Mouse (Mus musculus) testis, adult 2 months (tissue): ENCODE data around the gene Vps25. TPM values are rescaled to one million over a fixed set of nuclear protein-coding genes. Genes with fewer than 3 reads are reported as not detected.

Experiments
- H3K27ac ChIP-seq: fragments of 200-500 bp; 2 replicates; pipeline ENCODE4 v1.5.1; 2012; ENCODE audit warnings: low read depth, low read length; ENCODE audit not compliant: control insufficient read depth, insufficient read depth
- H3K27me3 ChIP-seq: fragments of 200-500 bp; 2 replicates; pipeline ENCODE4 v1.6.1; 2012; ENCODE audit warnings: mild to moderate bottlenecking, low read length, moderate library complexity; ENCODE audit not compliant: control insufficient read depth, insufficient read depth
- H3K36me3 ChIP-seq: fragments of 200-500 bp; 2 replicates; pipeline ENCODE4 v1.6.1; 2012; ENCODE audit warnings: mild to moderate bottlenecking, low read length; ENCODE audit not compliant: control insufficient read depth, insufficient read depth
- H3K4me1 ChIP-seq: fragments of 200-500 bp; 2 replicates; pipeline ENCODE4 v1.6.1; 2012; ENCODE audit warnings: low read length; ENCODE audit not compliant: control insufficient read depth, insufficient read depth
- H3K4me3 ChIP-seq: fragments of 200-500 bp; 2 replicates; pipeline ENCODE4 v1.5.1; 2012; ENCODE audit warnings: low read depth, mild to moderate bottlenecking, low read length, moderate library complexity, mixed read lengths; ENCODE audit not compliant: control insufficient read depth
- CTCF ChIP-seq: fragments of 200-500 bp; IDR thresholded peaks from 2 replicates; pipeline ENCODE4 v1.5.1; 2012; ENCODE audit warnings: low read depth, mild to moderate bottlenecking, inconsistent platforms, low read length, moderate library complexity; ENCODE audit not compliant: control insufficient read depth, insufficient read depth, insufficient replicate concordance
- POLR2A ChIP-seq: fragments of 200-500 bp; IDR thresholded peaks from 2 replicates; pipeline ENCODE4 v1.6.1; 2012; ENCODE audit warnings: low read depth, mild to moderate bottlenecking, inconsistent platforms, low read length, moderate library complexity; ENCODE audit not compliant: control insufficient read depth
- polyA plus RNA-seq: library from polyadenylated mRNA; depleted of rRNA; stranded (reverse); fragments of >200 nt; gene quantifications from 2 replicates; pipeline ENCODE4 v1.2.3, GENCODE M21; 2012; rRNA removed

The Vps25 gene
- polyA plus RNA-seq, 1 experiment, result 26.2 TPM

GRCm38 (mm10) chr11:101295191-101295590 is 41.7 kb downstream of the Vps25 start:
- Histone ChIP-seq H3K27me3 (no peaks in the 10 kb centered on the region), H3K36me3 (peaks cover 2% of the 10 kb centered on the region), H3K4me1 (no peaks in the 10 kb centered on the region), H3K4me3 (no peak overlapping the region), H3K27ac (no peak overlapping the region)
- TF ChIP-seq POLR2A, result no peak
- no peak for TF ChIP-seq CTCF

DNA sequence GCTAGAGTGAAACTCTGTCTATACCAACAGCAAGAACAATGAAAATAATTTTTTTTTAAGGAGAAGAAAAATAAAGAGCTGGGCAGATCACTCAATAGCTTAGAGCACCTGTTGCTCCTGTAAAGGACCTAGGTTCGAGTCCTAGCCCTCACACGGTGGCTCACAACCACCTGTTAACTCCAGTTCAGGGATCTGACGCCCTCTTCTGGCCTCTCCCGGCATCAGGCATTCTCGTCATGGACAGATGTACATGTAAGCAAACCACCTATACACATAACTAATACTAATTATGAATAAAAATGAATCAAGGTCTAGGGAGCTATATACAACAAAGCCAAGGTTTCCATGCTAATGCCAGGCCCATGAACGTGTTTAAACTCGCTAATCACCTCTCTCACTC is 47.4 kb downstream of the Vps25 start:
- no peaks in the 10 kb centered on the region for H3K27me3 ChIP-seq
- TF ChIP-seq POLR2A (no peak), CTCF (0 out of 2 replicates have a peak, but pooled peaks have one; percentile 4)
- H3K4me1 ChIP-seq, result peaks cover 8% of the 10 kb centered on the region
- H3K4me3 ChIP-seq, result peak overlapping the region; percentile 93
- H3K27ac ChIP-seq, result no peak overlapping the region
- H3K36me3 ChIP-seq, result no peaks in the 10 kb centered on the region

GRCm38 (mm10) chr11:101301299-101302003 is 47.9 kb downstream of the Vps25 start:
- peak overlapping the region; percentile 67 for H3K27ac ChIP-seq
- H3K4me3 ChIP-seq, result peak overlapping the region; percentile 93
- TF ChIP-seq POLR2A (no peak), CTCF (no peak)
- no peaks in the 10 kb centered on the region for H3K36me3 ChIP-seq
- no peaks in the 10 kb centered on the region for H3K27me3 ChIP-seq
- H3K4me1 ChIP-seq, result peaks cover 8% of the 10 kb centered on the region

GRCm38 (mm10) chr11:101302004-101302798 is 48.7 kb downstream of the Vps25 start, which contains the start of gene Becn1:
Becn1 (minus strand) TSS chr11:101302286.
- peaks cover 8% of the 10 kb centered on the region for H3K4me1 ChIP-seq
- TF ChIP-seq POLR2A, result peak; percentile 71
- TF ChIP-seq CTCF, result peak; percentile 98
- H3K36me3 ChIP-seq, result no peaks in the 10 kb centered on the region
- H3K27ac ChIP-seq, result peak within 1 kb of the TSS; percentile 67
- peak within 1 kb of the TSS; percentile 93 for H3K4me3 ChIP-seq
- H3K27me3 ChIP-seq, result no peaks in the 10 kb centered on the region

GRCm38 (mm10) chr11:101307744-101308143 is 54.2 kb downstream of the Vps25 start:
- Histone ChIP-seq H3K36me3 (no peaks in the 10 kb centered on the region), H3K27me3 (no peaks in the 10 kb centered on the region), H3K4me3 (no peak overlapping the region), H3K27ac (no peak overlapping the region), H3K4me1 (no peaks in the 10 kb centered on the region)
- TF ChIP-seq CTCF, result no peak
- TF ChIP-seq POLR2A, result no peak

Other genes with a start within 250 kb of the Vps25 start
- gene Atp6v0a1, start 244.3 kb upstream of the Vps25 start, polyA plus RNA-seq, result 18.1 and 23.7 TPM in 2 replicates
- gene Naglu, start 183.7 kb upstream of the Vps25 start, polyA plus RNA-seq, result 46.2 and 46.3 TPM in 2 replicates
- 0.66 and 0.88 TPM in 2 replicates for gene Hsd17b1, start 175.3 kb upstream of the Vps25 start, polyA plus RNA-seq
- 21.0 and 21.7 TPM in 2 replicates for gene Coasy, start 171.1 kb upstream of the Vps25 start, polyA plus RNA-seq
- gene Mlx, start 166.4 kb upstream of the Vps25 start, polyA plus RNA-seq, result 6.4 and 6.7 TPM in 2 replicates
- 77.6 and 77.9 TPM in 2 replicates for gene Psmc3ip, start 158.3 kb upstream of the Vps25 start, polyA plus RNA-seq
- 51.5 and 53.8 TPM in 2 replicates for gene Retreg3, start 133.8 kb upstream of the Vps25 start, polyA plus RNA-seq
- 22.4 and 27.3 TPM in 2 replicates for gene Tubg1, start 133.8 kb upstream of the Vps25 start, polyA plus RNA-seq
- 1.6 and 1.9 TPM in 2 replicates for gene Tubg2, start 97.8 kb upstream of the Vps25 start, polyA plus RNA-seq
- gene Cntnap1, start 83.2 kb upstream of the Vps25 start, polyA plus RNA-seq, result 0.40 and 0.44 TPM in 2 replicates
- 2.6 and 4.1 TPM in 2 replicates for gene Plekhh3, start 82.4 kb upstream of the Vps25 start, polyA plus RNA-seq
- gene Ccr10, start 78.3 kb upstream of the Vps25 start, polyA plus RNA-seq, result 0.05 TPM in 1 of 2 replicates, not detected in the other
- 14.3 and 14.5 TPM in 2 replicates for gene Ezh1, start 27.2 kb upstream of the Vps25 start, polyA plus RNA-seq
- 5.6 and 5.8 TPM in 2 replicates for gene Ramp2, start 7.7 kb upstream of the Vps25 start, polyA plus RNA-seq
- gene Wnk4, start 6.9 kb downstream of the Vps25 start, polyA plus RNA-seq, result 10.8 and 12.3 TPM in 2 replicates
- 37.1 and 54.6 TPM in 2 replicates for gene Cntd1, start 25.3 kb downstream of the Vps25 start, polyA plus RNA-seq
- 46.6 and 62.4 TPM in 2 replicates for gene Coa3, start 25.4 kb downstream of the Vps25 start, polyA plus RNA-seq
- gene Becn1, start 48.6 kb downstream of the Vps25 start, polyA plus RNA-seq, result 111 and 116 TPM in 2 replicates
- 59.1 and 74.5 TPM in 2 replicates for gene Psme3, start 62.5 kb downstream of the Vps25 start, polyA plus RNA-seq
- 4.7 TPM in 2 replicates for gene Aoc2, start 71.4 kb downstream of the Vps25 start, polyA plus RNA-seq
- gene Aoc3, start 76.9 kb downstream of the Vps25 start, polyA plus RNA-seq, result 4.2 and 4.4 TPM in 2 replicates
- not detected in 2 replicates for gene G6pc, start 113.9 kb downstream of the Vps25 start, polyA plus RNA-seq
- 17.9 and 18.7 TPM in 2 replicates for gene Aarsd1, start 163.9 kb downstream of the Vps25 start, polyA plus RNA-seq
- 0.14 and 0.38 TPM in 2 replicates for gene Gm27029, start 171.1 kb downstream of the Vps25 start, polyA plus RNA-seq
- gene Rundc1, start 171.4 kb downstream of the Vps25 start, polyA plus RNA-seq, result 8.9 and 9.4 TPM in 2 replicates
- 34.6 and 39.1 TPM in 2 replicates for gene Ptges3l, start 171.6 kb downstream of the Vps25 start, polyA plus RNA-seq
- gene Rpl27, start 188.6 kb downstream of the Vps25 start, polyA plus RNA-seq, result 161 and 224 TPM in 2 replicates
- gene Ifi35, start 194.7 kb downstream of the Vps25 start, polyA plus RNA-seq, result 3.2 and 3.6 TPM in 2 replicates
- gene Rnd2, start 211.3 kb downstream of the Vps25 start, polyA plus RNA-seq, result 19.2 and 21.1 TPM in 2 replicates
- 40.0 and 43.3 TPM in 2 replicates for gene Vat1, start 212.5 kb downstream of the Vps25 start, polyA plus RNA-seq